17 mouse cellular contexts compared by ENCODE assay signal in the genomic region with DNA sequence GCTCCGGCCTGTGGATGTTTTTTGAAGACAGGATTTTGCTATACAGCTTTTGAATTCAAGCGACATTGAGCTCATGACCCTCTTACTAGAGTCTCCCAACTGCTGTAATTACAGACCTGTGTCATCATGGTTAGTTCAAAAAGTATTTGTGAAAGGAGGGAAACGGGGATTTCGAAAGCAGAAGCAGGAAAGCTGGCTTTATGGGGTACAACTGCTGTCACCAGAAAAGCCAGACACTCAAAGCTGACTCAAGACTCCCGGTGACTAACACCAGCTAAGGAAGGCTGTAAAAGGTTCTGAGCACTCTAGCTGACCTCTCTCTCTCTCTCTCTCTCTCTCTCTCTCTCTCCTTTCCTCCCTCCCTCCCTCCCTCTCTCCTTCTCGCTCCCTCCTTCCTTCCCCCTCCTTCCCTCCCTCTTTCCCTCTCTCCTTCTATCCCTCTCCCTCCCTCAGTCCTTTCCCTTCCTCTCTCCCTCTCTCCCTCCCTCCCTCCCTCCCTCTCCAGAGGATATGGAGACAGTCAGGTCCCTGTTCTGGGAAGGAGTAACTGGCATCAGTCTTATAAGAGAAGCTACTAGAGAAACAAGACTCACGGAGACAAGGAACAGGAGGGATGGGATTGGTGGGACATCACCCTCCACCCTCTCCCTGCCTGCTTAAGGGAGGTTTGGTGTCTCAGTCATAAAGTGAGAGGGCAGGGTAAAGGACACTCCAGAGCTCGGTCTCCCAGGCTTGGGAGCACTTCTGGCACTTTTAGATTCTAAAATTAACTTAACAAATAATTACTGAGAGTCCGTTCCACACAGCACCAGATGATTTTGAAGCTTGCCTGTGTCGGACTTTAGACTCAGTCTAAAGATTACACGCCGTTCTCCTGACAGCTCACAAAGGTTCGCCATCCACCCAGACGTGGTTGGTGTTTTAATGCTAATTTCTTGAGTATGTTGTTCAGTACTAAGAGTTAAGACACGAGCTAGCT. TPM values are rescaled to one million over a fixed set of nuclear protein-coding genes. Genes with fewer than 3 reads are reported as not detected.
DNase-seq lines count a peak whose midpoint lies in the region; ATAC-seq lines count a peak whose summit lies in the region.
"Had no signal": no experiment of that assay in that cellular context is flagged by ENCODE, and none has a peak within 500 bp of the region (broad histone marks: within the 10 kb centered on the region; RNA-seq: fewer than 3 reads in every experiment).

No protein-coding gene starts in this region.

- H3K27ac ChIP-seq in heart, embryonic 13.5 days (replicated peaks), result no peak overlapping the region
- H3K27ac ChIP-seq in heart, embryonic 11.5 days (ENCODE audit: low read depth, low read length), result no peak overlapping the region
- H3K27ac ChIP-seq: embryonic facial prominence, embryonic 10.5 days; left cerebral cortex, adult 2 months; liver, embryonic 13.5 days had no signal

- H3K9me3 ChIP-seq in heart, embryonic 13.5 days, result peaks cover 3% of the 10 kb centered on the region; the same call in 1 of the 2 replicates
- H3K9me3 ChIP-seq in heart, embryonic 11.5 days (replicated peaks; ENCODE audit: control insufficient read depth, low read length), result no peaks in the 10 kb centered on the region
- H3K9me3 ChIP-seq: embryonic facial prominence, embryonic 10.5 days; liver, embryonic 13.5 days had no signal

- H3K27me3 ChIP-seq in heart, embryonic 13.5 days (replicated peaks), result peaks cover 24% of the 10 kb centered on the region
- H3K27me3 ChIP-seq in heart, embryonic 11.5 days (ENCODE audit: control insufficient read depth, insufficient read depth, low read length), result peaks cover 15% of the 10 kb centered on the region; the same call in 1 of the 2 replicates

- H3K9ac ChIP-seq in heart, embryonic 13.5 days, result 0 out of 2 replicates have a peak overlapping the region, but pooled peaks have one; percentile 7
- H3K9ac ChIP-seq in heart, embryonic 11.5 days (ENCODE audit: low read depth, low read length), result no peak overlapping the region
- H3K9ac ChIP-seq: liver, embryonic 13.5 days had no signal

- no peak for DNase-seq in heart, adult 8-10 months (ENCODE audit: low spot score)
- DNase-seq in Muller cell, postnatal 12 days (ENCODE audit: inconsistent ontology term), result peak; percentile 9
- DNase-seq in kidney, adult 8-10 months, result peak; percentile 71 to 79
- no peak for DNase-seq in layer of hippocampus, adult 9-10 months (ENCODE audit: low spot score)
- no peak for DNase-seq in cerebellum, postnatal 25 days
- DNase-seq: adrenal gland, postnatal 14 days; cerebellum, adult 8-10 months; gastrocnemius, postnatal 36 days; heart, postnatal 36 days; liver, embryonic 13.5 days; spleen, adult 18-20 months had no signal

- H3K4me1 ChIP-seq in heart, embryonic 13.5 days, result peaks cover 4% of the 10 kb centered on the region; the same call in 1 of the 2 replicates
- no peaks in the 10 kb centered on the region for H3K4me1 ChIP-seq in heart, embryonic 11.5 days (ENCODE audit: control insufficient read depth, insufficient read depth, low read length)
- H3K4me1 ChIP-seq: embryonic facial prominence, embryonic 10.5 days had no signal

- H3K4me2 ChIP-seq in heart, embryonic 13.5 days, result no peak overlapping the region
- H3K4me2 ChIP-seq in heart, embryonic 11.5 days, result no peak overlapping the region
- H3K4me2 ChIP-seq: liver, embryonic 13.5 days had no signal

- no peak overlapping the region for H3K4me3 ChIP-seq in heart, embryonic 13.5 days
- no peak overlapping the region for H3K4me3 ChIP-seq in heart, embryonic 11.5 days (ENCODE audit: low read depth, low read length)
- H3K4me3 ChIP-seq: embryonic facial prominence, embryonic 10.5 days; left cerebral cortex, adult 2 months; liver, embryonic 13.5 days had no signal

- WGBS in heart, embryonic 13.5 days, result 48% methylated on average over 14 of the region's 15 CpGs
- WGBS in heart, embryonic 11.5 days (ENCODE audit: insufficient replicate concordance), result 51% methylated on average over 15 of the region's 15 CpGs

- ATAC-seq in heart, embryonic 13.5 days (ENCODE audit: extremely low read depth, insufficient number of reproducible peaks, low FRiP score, low TSS enrichment), result no peak
- ATAC-seq in megakaryocyte progenitor cell, adult 5-6 weeks (replicated peaks; ENCODE audit: poor library complexity), result peak; percentile 76
- no peak for ATAC-seq in heart, embryonic 11.5 days (replicated peaks; ENCODE audit: insufficient number of reproducible peaks, low FRiP score, low TSS enrichment)
- ATAC-seq: inflammation-experienced regulatory T-cells, adult 6 months had no signal

- H3K36me3 ChIP-seq in heart, embryonic 13.5 days, result no peaks in the 10 kb centered on the region
- no peaks in the 10 kb centered on the region for H3K36me3 ChIP-seq in heart, embryonic 11.5 days (ENCODE audit: control insufficient read depth, insufficient read depth, low read length)
- H3K36me3 ChIP-seq: embryonic facial prominence, embryonic 10.5 days; liver, embryonic 13.5 days had no signal

RNA-seq across cellular contexts. Expression of gene Ttc7, which starts 7.0 kb away (rescaled TPM):
- 2.5 and 3.6 TPM in 2 replicates for polyA plus RNA-seq in heart, embryonic 13.5 days (2015; fragmentation: Nextera tagmentation; extraction: Ambion mirVana)
- total RNA-seq in heart, adult 8-10 months (2022), result 10 to 100 TPM; 19.2 to 31.4 (median 26.0) TPM
- total RNA-seq in megakaryocyte progenitor cell, adult 5-6 weeks (2015), result 47.8 and 54.7 TPM in 2 replicates
- total RNA-seq in megakaryocyte progenitor cell, adult 5-6 weeks (2017), result 53.2 and 58.5 TPM in 2 replicates
- 1.4 and 1.9 TPM in 2 replicates for polyA plus RNA-seq in heart, embryonic 11.5 days (2014; fragmentation: Nextera tagmentation; extraction: Ambion mirVana)

RNA-seq across cellular contexts. Expression of gene Mcfd2, which starts 9.9 kb away (rescaled TPM):
- 76.6 and 88.2 TPM in 2 replicates for polyA plus RNA-seq in heart, embryonic 13.5 days (2015; fragmentation: Nextera tagmentation; extraction: Ambion mirVana)
- total RNA-seq in heart, adult 8-10 months (2022), result 10 to 100 TPM; 56.1 to 70.7 (median 59.8) TPM
- total RNA-seq in megakaryocyte progenitor cell, adult 5-6 weeks (2015), result 41.7 and 41.8 TPM in 2 replicates
- total RNA-seq in megakaryocyte progenitor cell, adult 5-6 weeks (2017), result 111 and 130 TPM in 2 replicates
- 69.7 and 83.5 TPM in 2 replicates for polyA plus RNA-seq in heart, embryonic 11.5 days (2014; fragmentation: Nextera tagmentation; extraction: Ambion mirVana)

Comparison
In these comparisons a context has a peak if more than half of its experiments do, and no peak if none do; other contexts are left out.
1. DNase-seq: peak in Muller cell, postnatal 12 days (single experiment) and kidney, adult 8-10 months (2 of 2); none in heart, adult 8-10 months (single experiment), layer of hippocampus, adult 9-10 months (single experiment) and cerebellum, postnatal 25 days (0 of 2).